Mouse (Mus musculus): ENCODE results near the gene Thsd7b. TPM values are rescaled to one million over a fixed set of nuclear protein-coding genes. Genes with fewer than 3 reads are reported as not detected.
"Not testable (repeated sequence)": the region's sequence is repeated elsewhere in the genome, so short reads cannot be mapped to it uniquely, and the experiment has no call there.

Thsd7b gene
- polyA plus RNA-seq, 1 experiment from 2014 or later, result 11.2 TPM

DNA sequence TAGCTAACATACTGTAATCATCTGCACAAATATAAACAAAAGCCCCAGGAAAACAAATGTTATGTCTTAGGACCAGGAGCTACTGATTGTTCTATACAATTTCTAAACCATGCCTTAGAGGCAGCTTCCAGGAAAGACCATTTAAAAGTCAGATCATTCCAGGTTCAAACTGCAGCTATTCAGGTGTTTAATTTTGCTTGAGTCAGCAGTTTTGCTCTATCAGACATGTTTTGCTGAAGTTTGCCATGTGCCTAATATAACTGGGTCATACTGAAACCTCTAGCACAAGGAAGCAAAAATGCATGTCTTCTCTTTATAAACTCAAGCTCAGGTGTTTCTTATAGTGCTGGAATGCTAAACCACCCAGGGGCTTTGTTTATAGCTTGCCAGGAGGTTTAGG is 893.1 kb downstream of the Thsd7b start:
- H3K4me3 ChIP-seq (ENCODE audit: low read depth, low read length), result no peak overlapping the region
- no peak overlapping the region for H3K9ac ChIP-seq (replicated peaks; ENCODE audit: low read length)
- H3K27ac ChIP-seq (replicated peaks; ENCODE audit: low read depth, low read length), result no peak overlapping the region
- no peaks in the 10 kb centered on the region for H3K4me1 ChIP-seq (ENCODE audit: control insufficient read depth, insufficient read depth, low read length)
- no peaks in the 10 kb centered on the region for H3K36me3 ChIP-seq (replicated peaks; ENCODE audit: control insufficient read depth, insufficient read depth, low read depth, low read length)
- no peak overlapping the region for H3K4me2 ChIP-seq (ENCODE audit: low read depth, low read length)
- DNase-seq (ENCODE audit: low spot score) (no peak), ATAC-seq (replicated peaks; ENCODE audit: insufficient number of reproducible peaks, low FRiP score, low TSS enrichment, low read depth) (no peak)
- H3K9me3 ChIP-seq (replicated peaks; ENCODE audit: control insufficient read depth, low read length), result no peaks in the 10 kb centered on the region
- no peaks in the 10 kb centered on the region for H3K27me3 ChIP-seq (ENCODE audit: control insufficient read depth, insufficient read depth, low read length)

DNA sequence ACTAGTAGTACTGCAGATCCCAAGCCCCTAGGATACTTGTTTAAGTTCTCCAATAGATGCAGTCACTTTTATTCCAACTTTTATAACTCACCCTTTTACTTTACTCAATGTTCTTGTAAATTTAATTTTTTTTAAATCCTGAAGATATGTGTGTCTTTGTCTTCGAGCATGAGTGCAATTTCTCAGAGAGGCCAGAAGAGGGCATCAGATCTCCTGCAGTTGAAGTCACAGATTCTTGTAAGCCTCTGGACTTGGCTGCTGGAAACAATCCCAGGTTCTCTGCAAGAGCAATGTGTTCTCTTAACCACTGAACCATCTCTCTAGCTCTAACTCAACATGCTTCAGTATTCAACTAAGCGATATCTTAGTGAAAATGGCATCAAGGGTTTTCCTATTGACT is 894.2 kb downstream of the Thsd7b start:
- H3K4me2 ChIP-seq (ENCODE audit: low read depth, low read length), result no peak overlapping the region
- H3K9me3 ChIP-seq (replicated peaks; ENCODE audit: control insufficient read depth, low read length), result no peaks in the 10 kb centered on the region
- H3K36me3 ChIP-seq (replicated peaks; ENCODE audit: control insufficient read depth, insufficient read depth, low read depth, low read length), result no peaks in the 10 kb centered on the region
- ATAC-seq (replicated peaks; ENCODE audit: insufficient number of reproducible peaks, low FRiP score, low TSS enrichment, low read depth) (no peak), DNase-seq (ENCODE audit: low spot score) (peak; percentile 40)
- 65% methylated on average over 2 of the region's 2 CpGs for WGBS
- H3K27ac ChIP-seq (replicated peaks; ENCODE audit: low read depth, low read length), result no peak overlapping the region
- no peaks in the 10 kb centered on the region for H3K4me1 ChIP-seq (ENCODE audit: control insufficient read depth, insufficient read depth, low read length)
- no peak overlapping the region for H3K4me3 ChIP-seq (ENCODE audit: low read depth, low read length)
- H3K27me3 ChIP-seq (ENCODE audit: control insufficient read depth, insufficient read depth, low read length), result no peaks in the 10 kb centered on the region
- no peak overlapping the region for H3K9ac ChIP-seq (replicated peaks; ENCODE audit: low read length)

DNA sequence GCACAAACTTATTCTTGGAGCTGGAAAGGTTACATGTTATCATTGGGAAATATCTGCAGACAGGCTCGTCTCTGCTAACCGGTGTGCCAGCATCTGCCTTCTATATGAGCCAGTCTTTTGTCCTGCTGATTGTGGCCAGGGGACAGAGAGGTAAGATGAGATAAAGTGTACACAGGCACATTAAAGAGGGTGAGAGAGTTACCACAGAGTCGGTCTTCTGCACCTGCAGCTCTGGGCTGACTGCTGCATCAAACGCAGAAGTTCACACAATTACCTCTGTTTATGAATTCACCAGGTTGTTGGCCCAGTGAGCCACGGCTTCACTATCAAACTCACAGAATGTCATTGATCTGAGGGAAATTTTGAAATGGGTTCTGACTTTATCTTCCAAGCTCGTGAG is 896.8 kb downstream of the Thsd7b start:
- no peak overlapping the region for H3K4me3 ChIP-seq (ENCODE audit: low read depth, low read length)
- no peak overlapping the region for H3K4me2 ChIP-seq (ENCODE audit: low read depth, low read length)
- H3K36me3 ChIP-seq (replicated peaks; ENCODE audit: control insufficient read depth, insufficient read depth, low read depth, low read length), result no peaks in the 10 kb centered on the region
- H3K9ac ChIP-seq (replicated peaks; ENCODE audit: low read length), result no peak overlapping the region
- no peak overlapping the region for H3K27ac ChIP-seq (replicated peaks; ENCODE audit: low read depth, low read length)
- H3K9me3 ChIP-seq (replicated peaks; ENCODE audit: control insufficient read depth, low read length), result no peaks in the 10 kb centered on the region
- H3K27me3 ChIP-seq (ENCODE audit: control insufficient read depth, insufficient read depth, low read length), result no peaks in the 10 kb centered on the region
- WGBS, result 79% methylated on average over 6 of the region's 6 CpGs
- DNase-seq (ENCODE audit: low spot score), result no peak
- H3K4me1 ChIP-seq (ENCODE audit: control insufficient read depth, insufficient read depth, low read length), result no peaks in the 10 kb centered on the region
- ATAC-seq (replicated peaks; ENCODE audit: insufficient number of reproducible peaks, low FRiP score, low TSS enrichment, low read depth), result no peak

DNA sequence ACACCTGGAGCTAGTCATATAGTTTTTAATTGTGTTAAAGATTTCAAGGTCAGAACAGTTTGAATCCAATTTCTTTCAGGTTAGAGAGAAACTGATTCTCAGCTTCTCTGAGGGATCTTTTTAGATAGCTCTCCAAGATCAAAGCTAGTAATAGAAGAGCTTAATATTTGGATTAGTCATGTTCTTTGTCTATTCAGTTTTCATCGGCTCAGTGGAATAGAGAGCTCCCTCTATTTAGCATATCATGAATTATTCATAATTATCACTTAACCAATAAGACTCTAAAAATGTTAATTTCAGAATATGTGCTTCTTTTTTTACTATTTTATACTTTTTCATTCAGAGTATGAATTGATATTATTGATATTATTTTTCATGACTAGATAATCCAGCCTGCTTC is 897.2 kb downstream of the Thsd7b start:
- no peaks in the 10 kb centered on the region for H3K9me3 ChIP-seq (replicated peaks; ENCODE audit: control insufficient read depth, low read length)
- H3K36me3 ChIP-seq (replicated peaks; ENCODE audit: control insufficient read depth, insufficient read depth, low read depth, low read length), result no peaks in the 10 kb centered on the region
- no peaks in the 10 kb centered on the region for H3K4me1 ChIP-seq (ENCODE audit: control insufficient read depth, insufficient read depth, low read length)
- WGBS, result 71% methylated on average over 1 of the region's 1 CpGs
- H3K27me3 ChIP-seq (ENCODE audit: control insufficient read depth, insufficient read depth, low read length), result no peaks in the 10 kb centered on the region
- no peak overlapping the region for H3K4me3 ChIP-seq (ENCODE audit: low read depth, low read length)
- ATAC-seq (replicated peaks; ENCODE audit: insufficient number of reproducible peaks, low FRiP score, low TSS enrichment, low read depth), result no peak
- no peak overlapping the region for H3K27ac ChIP-seq (replicated peaks; ENCODE audit: low read depth, low read length)
- no peak overlapping the region for H3K9ac ChIP-seq (replicated peaks; ENCODE audit: low read length)
- no peak overlapping the region for H3K4me2 ChIP-seq (ENCODE audit: low read depth, low read length)
- no peak for DNase-seq (ENCODE audit: low spot score)

DNA sequence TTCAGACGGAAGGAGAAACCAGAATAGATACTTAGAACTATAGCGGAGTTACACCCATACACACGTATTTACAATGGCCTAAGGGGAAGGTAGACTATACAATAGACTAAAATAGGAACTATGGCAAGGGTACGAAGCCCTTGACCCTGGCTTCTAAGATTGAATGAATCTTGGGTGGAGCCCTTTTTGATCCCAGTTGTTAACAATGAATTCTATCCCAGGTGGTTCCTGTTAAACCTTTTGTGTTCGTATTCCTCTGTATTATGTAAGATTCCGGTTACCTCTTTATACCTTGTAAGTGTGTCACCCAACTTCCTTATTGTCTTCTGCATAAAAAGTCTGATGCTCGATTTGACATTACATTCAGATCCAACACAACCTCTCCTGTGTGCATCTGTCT is 913.7 kb downstream of the Thsd7b start:
- H3K27ac ChIP-seq (replicated peaks; ENCODE audit: low read depth, low read length); ATAC-seq (replicated peaks; ENCODE audit: insufficient number of reproducible peaks, low FRiP score, low TSS enrichment, low read depth); H3K9ac ChIP-seq (replicated peaks; ENCODE audit: low read length); H3K9me3 ChIP-seq (replicated peaks; ENCODE audit: control insufficient read depth, low read length); H3K36me3 ChIP-seq (replicated peaks; ENCODE audit: control insufficient read depth, insufficient read depth, low read depth, low read length); H3K4me2 ChIP-seq (ENCODE audit: low read depth, low read length); H3K4me3 ChIP-seq (ENCODE audit: low read depth, low read length); H3K27me3 ChIP-seq (ENCODE audit: control insufficient read depth, insufficient read depth, low read length); DNase-seq (ENCODE audit: low spot score); H3K4me1 ChIP-seq (ENCODE audit: control insufficient read depth, insufficient read depth, low read length): not testable (repeated sequence)
- WGBS, result 88% methylated on average over 7 of the region's 7 CpGs

DNA sequence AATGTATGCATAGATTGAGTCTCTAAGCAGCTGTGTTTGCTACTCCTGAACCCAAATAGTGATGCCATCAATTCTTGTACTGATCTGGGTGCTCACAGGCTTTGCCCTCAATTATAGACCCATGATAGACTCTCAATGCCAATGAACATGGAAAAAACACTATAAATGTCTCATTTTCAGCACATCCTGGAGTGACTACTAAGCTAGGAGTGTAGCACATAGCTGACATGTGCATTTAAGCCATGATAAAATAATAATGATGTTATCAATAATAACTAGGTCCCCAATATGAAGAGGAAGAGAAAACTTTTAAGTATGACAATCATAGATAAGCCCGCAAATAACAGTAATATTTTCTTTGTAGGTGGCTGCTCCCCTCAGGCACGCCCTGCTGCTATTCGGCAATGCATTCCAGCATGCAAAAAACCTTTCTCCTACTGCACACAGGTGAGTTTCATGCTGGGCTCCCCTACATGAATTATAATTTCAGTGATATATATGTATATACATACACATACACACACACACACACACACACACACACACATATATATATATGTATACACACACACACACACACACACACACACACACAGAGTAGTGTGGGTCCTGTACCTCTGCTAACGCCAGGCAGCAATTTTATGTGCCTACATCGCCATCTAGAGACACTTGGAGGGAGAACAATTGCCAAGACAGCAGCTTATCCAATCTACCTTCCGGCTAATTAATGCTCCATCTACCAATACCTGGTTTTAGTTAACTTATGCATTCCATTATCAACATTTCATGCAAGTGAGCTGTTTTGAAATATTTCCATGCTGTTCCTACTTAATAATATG is 919.3 kb downstream of the Thsd7b start:
- H3K9ac ChIP-seq (replicated peaks; ENCODE audit: low read length), result no peak overlapping the region
- no peaks in the 10 kb centered on the region for H3K4me1 ChIP-seq (ENCODE audit: control insufficient read depth, insufficient read depth, low read length)
- ATAC-seq (replicated peaks; ENCODE audit: insufficient number of reproducible peaks, low FRiP score, low TSS enrichment, low read depth) (no peak; the same call in 1 of the 2 replicates), DNase-seq (ENCODE audit: low spot score) (peak; percentile 60)
- no peak overlapping the region for H3K27ac ChIP-seq (replicated peaks; ENCODE audit: low read depth, low read length)
- H3K36me3 ChIP-seq (replicated peaks; ENCODE audit: control insufficient read depth, insufficient read depth, low read depth, low read length), result no peaks in the 10 kb centered on the region
- WGBS, result 47% methylated on average over 6 of the region's 6 CpGs
- no peaks in the 10 kb centered on the region for H3K27me3 ChIP-seq (ENCODE audit: control insufficient read depth, insufficient read depth, low read length)
- H3K4me2 ChIP-seq (ENCODE audit: low read depth, low read length), result no peak overlapping the region
- no peak overlapping the region for H3K4me3 ChIP-seq (ENCODE audit: low read depth, low read length)
- no peaks in the 10 kb centered on the region for H3K9me3 ChIP-seq (replicated peaks; ENCODE audit: control insufficient read depth, low read length)

DNA sequence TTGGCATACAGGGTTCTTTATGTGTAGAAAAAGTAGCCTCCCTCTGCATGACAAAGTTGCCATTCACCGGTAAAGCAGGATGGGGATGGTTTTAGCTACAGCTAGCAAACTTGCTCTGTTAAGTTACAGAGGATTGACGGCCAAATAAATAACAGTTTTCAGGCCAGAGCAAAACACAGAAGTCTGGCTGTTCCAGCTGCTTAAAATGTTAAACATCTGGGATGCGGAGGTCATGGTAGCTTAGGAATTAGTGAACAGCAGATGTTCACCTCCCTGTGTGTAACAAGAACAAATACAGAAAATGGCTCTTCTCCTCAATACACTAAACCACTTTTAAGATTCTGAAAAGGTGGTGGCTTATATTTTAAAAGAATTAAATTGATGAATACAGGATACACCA is 944.3 kb downstream of the Thsd7b start:
- H3K4me3 ChIP-seq (ENCODE audit: low read depth, low read length), result no peak overlapping the region
- no peak overlapping the region for H3K9ac ChIP-seq (replicated peaks; ENCODE audit: low read length)
- ATAC-seq (replicated peaks; ENCODE audit: insufficient number of reproducible peaks, low FRiP score, low TSS enrichment, low read depth), result no peak
- no peaks in the 10 kb centered on the region for H3K9me3 ChIP-seq (replicated peaks; ENCODE audit: control insufficient read depth, low read length)
- no peaks in the 10 kb centered on the region for H3K27me3 ChIP-seq (ENCODE audit: control insufficient read depth, insufficient read depth, low read length)
- DNase-seq (ENCODE audit: low spot score), result peak; percentile 70
- H3K4me1 ChIP-seq (ENCODE audit: control insufficient read depth, insufficient read depth, low read length), result no peaks in the 10 kb centered on the region
- no peaks in the 10 kb centered on the region for H3K36me3 ChIP-seq (replicated peaks; ENCODE audit: control insufficient read depth, insufficient read depth, low read depth, low read length)
- no peak overlapping the region for H3K27ac ChIP-seq (replicated peaks; ENCODE audit: low read depth, low read length)
- H3K4me2 ChIP-seq (ENCODE audit: low read depth, low read length), result no peak overlapping the region
- WGBS, result 39% methylated on average over 3 of the region's 3 CpGs

DNA sequence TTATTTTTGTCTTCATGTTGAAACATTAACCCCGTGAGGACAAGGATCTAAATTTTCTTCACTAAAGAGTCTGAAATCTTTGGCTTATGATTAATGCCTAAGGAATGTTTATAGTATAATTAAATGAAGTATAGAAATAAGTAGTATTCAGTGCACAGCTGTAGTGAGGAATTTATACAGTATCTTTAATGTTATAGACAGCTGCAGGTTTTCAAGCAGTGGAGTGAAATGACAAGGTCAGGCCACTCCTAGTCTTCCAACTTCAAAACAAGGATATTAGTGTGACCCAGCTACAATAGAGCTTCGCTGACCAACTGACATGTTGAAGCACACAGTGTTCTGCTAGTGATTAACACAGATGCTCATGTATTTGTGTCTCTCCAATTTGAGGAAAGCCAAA is 949.8 kb downstream of the Thsd7b start:
- Histone ChIP-seq H3K36me3 (replicated peaks; ENCODE audit: control insufficient read depth, insufficient read depth, low read depth, low read length) (no peaks in the 10 kb centered on the region), H3K9ac (replicated peaks; ENCODE audit: low read length) (no peak overlapping the region), H3K27ac (replicated peaks; ENCODE audit: low read depth, low read length) (no peak overlapping the region), H3K9me3 (replicated peaks; ENCODE audit: control insufficient read depth, low read length) (no peaks in the 10 kb centered on the region), H3K4me2 (ENCODE audit: low read depth, low read length) (no peak overlapping the region), H3K27me3 (ENCODE audit: control insufficient read depth, insufficient read depth, low read length) (no peaks in the 10 kb centered on the region), H3K4me1 (ENCODE audit: control insufficient read depth, insufficient read depth, low read length) (no peaks in the 10 kb centered on the region), H3K4me3 (ENCODE audit: low read depth, low read length) (no peak overlapping the region)
- DNase-seq (ENCODE audit: low spot score) (no peak), ATAC-seq (replicated peaks; ENCODE audit: insufficient number of reproducible peaks, low FRiP score, low TSS enrichment, low read depth) (no peak)
- WGBS, result 68% methylated on average over 2 of the region's 2 CpGs
